Mouse (Mus musculus) neutrophil, adult 5-6 weeks (primary cell): ENCODE measurements around the gene Map2k5. TPM values are rescaled to one million over a fixed set of nuclear protein-coding genes. Genes with fewer than 3 reads are reported as not detected.

Source experiments
- total RNA-seq: library from RNA; stranded (forward); fragments of 200-1000 nt; gene quantifications from 2 replicates; pipeline ENCODE4 v1.2.3, GENCODE M21; 2017

Gene Map2k5
- total RNA-seq, 1 experiment from 2014 or later = 29.2 TPM

Other genes starting within 250 kb of the Map2k5 start
- gene Skor1, start 228.9 kb downstream of the Map2k5 start, total RNA-seq = not detected in 2 replicates
- 9.5 and 13.9 TPM in 2 replicates for gene 2300009A05Rik, start 21.3 kb upstream of the Map2k5 start, total RNA-seq
- not detected in 2 replicates for gene Iqch, start 224.6 kb upstream of the Map2k5 start, total RNA-seq
- gene Aagab, start 224.8 kb upstream of the Map2k5 start, total RNA-seq = 41.9 and 49.1 TPM in 2 replicates